10 mouse cellular contexts compared by ENCODE assay signal in the genomic region with DNA sequence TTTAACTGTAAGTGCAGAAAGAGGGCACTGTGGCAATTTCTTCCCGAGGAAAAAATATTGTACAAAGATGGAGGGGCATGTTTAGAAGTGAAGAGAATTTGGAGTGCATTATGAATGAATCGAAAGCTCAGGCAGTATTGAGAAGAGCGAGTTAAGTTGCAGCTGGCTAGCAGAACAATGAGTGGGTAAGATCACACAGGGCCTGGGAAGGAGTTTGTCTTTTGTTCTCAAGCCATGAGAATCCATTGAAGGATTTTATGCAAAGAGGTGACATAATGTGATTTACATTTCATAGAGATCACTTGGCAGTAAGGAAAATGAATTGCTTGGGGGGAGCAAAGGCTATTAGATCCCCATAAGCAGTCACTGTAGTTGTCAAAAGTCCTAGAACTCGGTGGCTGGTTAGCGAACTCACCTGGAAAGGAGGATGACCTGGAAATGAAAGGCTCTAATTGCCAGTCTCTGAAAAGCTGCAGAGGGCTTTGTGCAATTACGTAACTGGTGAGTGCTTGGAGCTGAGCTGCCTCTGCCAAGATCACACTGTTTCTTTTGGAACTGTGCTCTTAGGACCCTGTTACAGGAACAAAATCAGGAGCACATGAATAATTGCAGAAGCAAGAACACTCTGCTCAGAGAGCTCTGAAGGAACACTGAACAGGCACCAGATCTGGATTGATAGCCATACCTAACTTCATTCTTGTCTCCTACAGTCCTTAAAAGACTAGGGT. TPM values are rescaled to one million over a fixed set of nuclear protein-coding genes. Genes with fewer than 3 reads are reported as not detected.
A peak's percentile ranks its signal among the peaks of the same experiment; 100 is the strongest.
DNase-seq lines count a peak whose midpoint lies in the region; ATAC-seq and TF ChIP-seq lines count a peak whose summit lies in the region.
"Had no signal": no experiment of that assay in that cellular context is flagged by ENCODE, and none has a peak within 500 bp of the region (broad histone marks: within the 10 kb centered on the region; RNA-seq: fewer than 3 reads in every experiment).

No protein-coding gene starts in this region.

- H3K4me3 ChIP-seq in hindbrain, embryonic 11.5 days (ENCODE audit: low read depth, low read length): no peak overlapping the region
- no peak overlapping the region for H3K4me3 ChIP-seq in hindbrain, embryonic 12.5 days
- H3K4me3 ChIP-seq in neural tube, embryonic 15.5 days (replicated peaks): no peak overlapping the region
- H3K4me3 ChIP-seq in forebrain, postnatal 0 days (ENCODE audit: low read depth, low read length): no peak overlapping the region

- 60% methylated on average over 6 of the region's 6 CpGs for WGBS in hindbrain, embryonic 11.5 days
- WGBS in hindbrain, embryonic 12.5 days: 68% methylated on average over 6 of the region's 6 CpGs
- 55% methylated on average over 6 of the region's 6 CpGs for WGBS in neural tube, embryonic 15.5 days
- WGBS in forebrain, postnatal 0 days: 18% methylated on average over 6 of the region's 6 CpGs

- H3K4me2 ChIP-seq in hindbrain, embryonic 11.5 days (replicated peaks; ENCODE audit: low read depth, low read length): no peak overlapping the region
- no peak overlapping the region for H3K4me2 ChIP-seq in hindbrain, embryonic 12.5 days (replicated peaks)
- no peak overlapping the region for H3K4me2 ChIP-seq in neural tube, embryonic 15.5 days
- H3K4me2 ChIP-seq in forebrain, postnatal 0 days (ENCODE audit: low read depth): no peak overlapping the region; the same call in 1 of the 2 replicates

- H3K27ac ChIP-seq in hindbrain, embryonic 11.5 days (ENCODE audit: low read depth, low read length): no peak overlapping the region
- no peak overlapping the region for H3K27ac ChIP-seq in hindbrain, embryonic 12.5 days
- no peak overlapping the region for H3K27ac ChIP-seq in neural tube, embryonic 15.5 days (replicated peaks)
- H3K27ac ChIP-seq in forebrain, postnatal 0 days (ENCODE audit: low read depth, low read length): peak overlapping the region; percentile 60

- no peaks in the 10 kb centered on the region for H3K27me3 ChIP-seq in hindbrain, embryonic 11.5 days (ENCODE audit: control insufficient read depth, insufficient read depth, low read length)
- H3K27me3 ChIP-seq in hindbrain, embryonic 12.5 days: no peaks in the 10 kb centered on the region
- H3K27me3 ChIP-seq in neural tube, embryonic 15.5 days (replicated peaks): no peaks in the 10 kb centered on the region
- H3K27me3 ChIP-seq in forebrain, postnatal 0 days (ENCODE audit: insufficient read depth, low read length): no peaks in the 10 kb centered on the region

- ATAC-seq in hindbrain, embryonic 11.5 days (ENCODE audit: low FRiP score): 0 out of 2 replicates have a peak, but pooled peaks have one; percentile 8
- no peak for ATAC-seq in hindbrain, embryonic 12.5 days (ENCODE audit: low FRiP score)
- ATAC-seq in neural tube, embryonic 15.5 days (ENCODE audit: low FRiP score): no peak
- ATAC-seq in forebrain, postnatal 0 days: peak; percentile 63

- no peak for DNase-seq in hindbrain, embryonic 11.5 days (ENCODE audit: low spot score)
- peak; percentile 9 for DNase-seq in neural tube, embryonic 10.5 days (ENCODE audit: extremely low spot score, low spot score)
- peak; percentile 55 for DNase-seq in forebrain, postnatal 0 days
- DNase-seq in urinary bladder, postnatal 4 days (ENCODE audit: low spot score in 2 of 2): no peak
- no peak for DNase-seq in right cerebral cortex, postnatal 25 days
- DNase-seq: cerebellum, postnatal 14 days; kidney, adult 8-10 months; thymus, postnatal 25 days had no signal

- H3K9me3 ChIP-seq in hindbrain, embryonic 11.5 days (ENCODE audit: control insufficient read depth, low read length): no peaks in the 10 kb centered on the region
- H3K9me3 ChIP-seq in hindbrain, embryonic 12.5 days (replicated peaks): no peaks in the 10 kb centered on the region
- no peaks in the 10 kb centered on the region for H3K9me3 ChIP-seq in neural tube, embryonic 15.5 days (replicated peaks)
- H3K9me3 ChIP-seq in forebrain, postnatal 0 days (ENCODE audit: low read length): no peaks in the 10 kb centered on the region

- no peaks in the 10 kb centered on the region for H3K4me1 ChIP-seq in hindbrain, embryonic 11.5 days (replicated peaks; ENCODE audit: control insufficient read depth, insufficient read depth, low read length)
- H3K4me1 ChIP-seq in hindbrain, embryonic 12.5 days: no peaks in the 10 kb centered on the region
- peaks cover 3% of the 10 kb centered on the region; the same call in 1 of the 2 replicates for H3K4me1 ChIP-seq in neural tube, embryonic 15.5 days
- no peaks in the 10 kb centered on the region for H3K4me1 ChIP-seq in forebrain, postnatal 0 days (ENCODE audit: insufficient read depth)

- H3K9ac ChIP-seq in hindbrain, embryonic 11.5 days (ENCODE audit: low read depth, low read length): no peak overlapping the region
- no peak overlapping the region for H3K9ac ChIP-seq in hindbrain, embryonic 12.5 days
- H3K9ac ChIP-seq in neural tube, embryonic 15.5 days (replicated peaks): no peak overlapping the region
- 0 out of 2 replicates have a peak overlapping the region, but pooled peaks have one; percentile 10 for H3K9ac ChIP-seq in forebrain, postnatal 0 days

- H3K36me3 ChIP-seq in hindbrain, embryonic 11.5 days (ENCODE audit: control insufficient read depth, insufficient read depth, low read length): peaks cover 2% of the 10 kb centered on the region; the same call in 1 of the 2 replicates
- peaks cover 44% of the 10 kb centered on the region for H3K36me3 ChIP-seq in hindbrain, embryonic 12.5 days
- H3K36me3 ChIP-seq in neural tube, embryonic 15.5 days: peaks cover 47% of the 10 kb centered on the region
- H3K36me3 ChIP-seq in forebrain, postnatal 0 days (ENCODE audit: insufficient read depth): peaks cover 33% of the 10 kb centered on the region

- TF ChIP-seq CTCF in forebrain, postnatal 0 days (IDR thresholded peaks at IDR 0.05; ENCODE audit: low read depth): no peak

RNA-seq across cellular contexts. Expression of a gene that starts 7.5 kb away (rescaled TPM):
- 252 and 264 TPM in 2 replicates for polyA plus RNA-seq in hindbrain, embryonic 11.5 days (2014; fragmentation: Nextera tagmentation; extraction: Ambion mirVana)
- polyA plus RNA-seq in hindbrain, embryonic 12.5 days (2016; fragmentation: Nextera tagmentation; extraction: Ambion mirVana): 216 and 226 TPM in 2 replicates
- 204 and 227 TPM in 2 replicates for polyA plus RNA-seq in neural tube, embryonic 15.5 days (2015; fragmentation: Nextera tagmentation; extraction: Ambion mirVana)
- total RNA-seq in forebrain, postnatal 0 days (2014; rRNA removed): 146 and 157 TPM in 2 replicates
- polyA plus RNA-seq in forebrain, postnatal 0 days (2015; fragmentation: Nextera tagmentation; extraction: Ambion mirVana): 159 and 161 TPM in 2 replicates

RNA-seq across cellular contexts. Expression of a gene that starts 8.3 kb away (rescaled TPM):
- polyA plus RNA-seq in hindbrain, embryonic 11.5 days (2014; fragmentation: Nextera tagmentation; extraction: Ambion mirVana): 33.1 and 44.1 TPM in 2 replicates
- polyA plus RNA-seq in hindbrain, embryonic 12.5 days (2016; fragmentation: Nextera tagmentation; extraction: Ambion mirVana): 32.7 and 36.6 TPM in 2 replicates
- 27.8 and 28.8 TPM in 2 replicates for polyA plus RNA-seq in neural tube, embryonic 15.5 days (2015; fragmentation: Nextera tagmentation; extraction: Ambion mirVana)
- 22.1 and 26.6 TPM in 2 replicates for total RNA-seq in forebrain, postnatal 0 days (2014; rRNA removed)
- polyA plus RNA-seq in forebrain, postnatal 0 days (2015; fragmentation: Nextera tagmentation; extraction: Ambion mirVana): 16.0 and 19.1 TPM in 2 replicates

RNA-seq across cellular contexts. Expression of a gene that starts 15.3 kb away (rescaled TPM):
- polyA plus RNA-seq in hindbrain, embryonic 11.5 days (2014; fragmentation: Nextera tagmentation; extraction: Ambion mirVana): 175 and 191 TPM in 2 replicates
- 146 and 171 TPM in 2 replicates for polyA plus RNA-seq in hindbrain, embryonic 12.5 days (2016; fragmentation: Nextera tagmentation; extraction: Ambion mirVana)
- 101 and 102 TPM in 2 replicates for polyA plus RNA-seq in neural tube, embryonic 15.5 days (2015; fragmentation: Nextera tagmentation; extraction: Ambion mirVana)
- 84.6 and 86.5 TPM in 2 replicates for total RNA-seq in forebrain, postnatal 0 days (2014; rRNA removed)
- 99.9 and 108 TPM in 2 replicates for polyA plus RNA-seq in forebrain, postnatal 0 days (2015; fragmentation: Nextera tagmentation; extraction: Ambion mirVana)

RNA-seq across cellular contexts. Expression of a gene that starts 23.2 kb away (rescaled TPM):
- polyA plus RNA-seq in hindbrain, embryonic 11.5 days (2014; fragmentation: Nextera tagmentation; extraction: Ambion mirVana): 43.3 and 51.5 TPM in 2 replicates
- 47.4 and 49.5 TPM in 2 replicates for polyA plus RNA-seq in hindbrain, embryonic 12.5 days (2016; fragmentation: Nextera tagmentation; extraction: Ambion mirVana)
- 41.4 and 50.2 TPM in 2 replicates for polyA plus RNA-seq in neural tube, embryonic 15.5 days (2015; fragmentation: Nextera tagmentation; extraction: Ambion mirVana)
- 16.8 and 51.2 TPM in 2 replicates for total RNA-seq in forebrain, postnatal 0 days (2014; rRNA removed)
- 38.7 and 40.0 TPM in 2 replicates for polyA plus RNA-seq in forebrain, postnatal 0 days (2015; fragmentation: Nextera tagmentation; extraction: Ambion mirVana)

RNA-seq across cellular contexts. Expression of a gene that starts 58.6 kb away (rescaled TPM):
- polyA plus RNA-seq in hindbrain, embryonic 11.5 days (2014; fragmentation: Nextera tagmentation; extraction: Ambion mirVana): 15.0 and 17.7 TPM in 2 replicates
- polyA plus RNA-seq in hindbrain, embryonic 12.5 days (2016; fragmentation: Nextera tagmentation; extraction: Ambion mirVana): 26.9 and 28.6 TPM in 2 replicates
- polyA plus RNA-seq in neural tube, embryonic 15.5 days (2015; fragmentation: Nextera tagmentation; extraction: Ambion mirVana): 10.0 and 10.8 TPM in 2 replicates
- total RNA-seq in forebrain, postnatal 0 days (2014; rRNA removed): 62.7 and 98.7 TPM in 2 replicates
- polyA plus RNA-seq in forebrain, postnatal 0 days (2015; fragmentation: Nextera tagmentation; extraction: Ambion mirVana): 5.7 and 8.0 TPM in 2 replicates

Comparison
In these comparisons a context has a peak if more than half of its experiments do, and no peak if none do; other contexts are left out.
1. ATAC-seq: peak in hindbrain, embryonic 11.5 days (single experiment) and forebrain, postnatal 0 days (single experiment); none in hindbrain, embryonic 12.5 days (single experiment) and neural tube, embryonic 15.5 days (single experiment).
2. DNase-seq: peak in neural tube, embryonic 10.5 days (single experiment) and forebrain, postnatal 0 days (single experiment); none in hindbrain, embryonic 11.5 days (single experiment), urinary bladder, postnatal 4 days (0 of 2) and right cerebral cortex, postnatal 25 days (single experiment).